Mouse (Mus musculus) ES-Bruce4 (cell line): ENCODE results near the gene Tex48.

ENCODE experiments used
- CTCF ChIP-seq: IDR thresholded peaks from one replicate; pipeline ENCODE4 v1.8.1; 2011; ENCODE audit warnings: low read depth, low read length
- EP300 ChIP-seq: IDR thresholded peaks from 2 replicates; pipeline ENCODE4 v1.6.1; 2011; ENCODE audit warnings: low read depth, low read length; ENCODE audit not compliant: insufficient read depth
- POLR2A ChIP-seq: IDR thresholded peaks from one replicate; pipeline ENCODE4 v1.8.1; 2011; ENCODE audit warnings: low read length; ENCODE audit not compliant: insufficient read depth

- no peak for TF ChIP-seq CTCF
- TF ChIP-seq POLR2A: no peak
- TF ChIP-seq EP300: no peak
Measured at GRCm38 (mm10) chr4:63659086-63659485, 36.9 kb upstream of the Tex48 start.
